Mouse (Mus musculus): ENCODE results near the gene Srsf11. TPM values are rescaled to one million over a fixed set of nuclear protein-coding genes. Genes with fewer than 3 reads are reported as not detected.

The Srsf11 gene
- 100 to 1,000 TPM; 160 to 196 TPM for total RNA-seq (2021)

- DNase-seq: peak; percentile 94 to 95
These were observed at the start of gene Srsf11, which contains the start of gene Lrrc40 for GRCm38 (mm10) chr3:158036329-158036988. TSS of gene Srsf11 (minus strand) at chr3:158036639. TSS of gene Lrrc40 (plus strand) at chr3:158036662.

GRCm38 (mm10) chr3:158077828-158078227, 41.4 kb upstream of the Srsf11 start:
- DNase-seq: no peak

GRCm38 (mm10) chr3:158077380-158077772, 40.9 kb upstream of the Srsf11 start:
- DNase-seq: no peak

GRCm38 (mm10) chr3:158076685-158077379, 40.4 kb upstream of the Srsf11 start:
- no peak for DNase-seq

GRCm38 (mm10) chr3:158075004-158075403, 38.6 kb upstream of the Srsf11 start:
- no peak for DNase-seq

GRCm38 (mm10) chr3:158068613-158069263, 32.3 kb upstream of the Srsf11 start:
- no peak for DNase-seq

GRCm38 (mm10) chr3:158067916-158068315, 31.5 kb upstream of the Srsf11 start:
- no peak for DNase-seq

- no peak for DNase-seq
These were observed 28.8 kb upstream of the Srsf11 start for GRCm38 (mm10) chr3:158065256-158065655.

- DNase-seq: no peak
These were observed 25.5 kb upstream of the Srsf11 start for GRCm38 (mm10) chr3:158061811-158062523.

- DNase-seq: no peak
These were observed 24.3 kb upstream of the Srsf11 start for GRCm38 (mm10) chr3:158060621-158061291.

GRCm38 (mm10) chr3:158049508-158049907, 13.1 kb upstream of the Srsf11 start:
- DNase-seq: no peak

- no peak for DNase-seq
These were observed 4.3 kb upstream of the Srsf11 start for GRCm38 (mm10) chr3:158040755-158041154.

GRCm38 (mm10) chr3:158038106-158038505, 1.7 kb upstream of the Srsf11 start:
- DNase-seq: no peak

- DNase-seq: no peak
These were observed 573 bp downstream of the Srsf11 start for GRCm38 (mm10) chr3:158035866-158036265.

GRCm38 (mm10) chr3:158032106-158032505, 4.3 kb downstream of the Srsf11 start:
- no peak for DNase-seq

- DNase-seq: peak; percentile 84 to 88
These were observed 5.0 kb downstream of the Srsf11 start for GRCm38 (mm10) chr3:158031371-158031925.

GRCm38 (mm10) chr3:158009762-158010320, 26.6 kb downstream of the Srsf11 start:
- DNase-seq: peak in 1 of 2 experiments; percentile 26

GRCm38 (mm10) chr3:158008647-158009046, 27.8 kb downstream of the Srsf11 start:
- no peak for DNase-seq

GRCm38 (mm10) chr3:157998742-157999369, 37.6 kb downstream of the Srsf11 start:
- no peak for DNase-seq

- DNase-seq: no peak
These were observed 40.7 kb downstream of the Srsf11 start for GRCm38 (mm10) chr3:157995726-157996125.

GRCm38 (mm10) chr3:157993322-157993721, 43.1 kb downstream of the Srsf11 start:
- DNase-seq: no peak

All from layer of hippocampus, postnatal 36 days (tissue).